Mouse (Mus musculus) spleen, adult 2 months (tissue): ENCODE results near the gene Tvp23b. TPM values are rescaled to one million over a fixed set of nuclear protein-coding genes. Genes with fewer than 3 reads are reported as not detected.
A peak's percentile ranks its signal among the peaks of the same experiment; 100 is the strongest.

Source experiments
- DNase-seq, 2 experiments: peaks; one replicate each; pipeline versions ENCODE4 v3.0.0 to v3.0.0-alpha.2; 2012 to 2021; ENCODE audit warnings: low spot score in 2 of 2, low read depth in 1 of 2
- H3K27ac ChIP-seq: fragments of 200-500 bp; 2 replicates; pipeline ENCODE4 v1.5.1; 2012; ENCODE audit warnings: low read length, inconsistent platforms; ENCODE audit not compliant: insufficient read depth
- H3K27me3 ChIP-seq: fragments of 200-500 bp; 2 replicates; pipeline ENCODE4 v1.6.1; 2012; ENCODE audit warnings: mild to moderate bottlenecking, moderate library complexity, low read length, inconsistent platforms; ENCODE audit not compliant: control insufficient read depth, insufficient read depth
- H3K36me3 ChIP-seq: fragments of 200-500 bp; 2 replicates; pipeline ENCODE4 v1.6.1; 2012; ENCODE audit warnings: mild to moderate bottlenecking, low read length, inconsistent platforms; ENCODE audit not compliant: control insufficient read depth, insufficient read depth
- H3K4me1 ChIP-seq: fragments of 200-500 bp; 2 replicates; pipeline ENCODE4 v1.6.1; 2011; ENCODE audit warnings: inconsistent platforms; ENCODE audit not compliant: control insufficient read depth, insufficient read depth, insufficient read length
- H3K4me3 ChIP-seq: fragments of 200-500 bp; 2 replicates; pipeline ENCODE4 v1.5.1; 2011; ENCODE audit warnings: mild to moderate bottlenecking, inconsistent platforms; ENCODE audit not compliant: insufficient read depth, insufficient read length; ENCODE audit errors: extremely low read depth
- CTCF ChIP-seq: fragments of 200-500 bp; IDR thresholded peaks from 2 replicates; pipeline ENCODE4 v1.5.1; 2011; ENCODE audit warnings: mild to moderate bottlenecking, inconsistent platforms; ENCODE audit not compliant: insufficient read depth, insufficient read length, insufficient replicate concordance; ENCODE audit errors: extremely low read depth
- POLR2A ChIP-seq: fragments of 200-500 bp; IDR thresholded peaks from 2 replicates; pipeline ENCODE4 v1.6.1; 2011; ENCODE audit warnings: low read depth, low read length, inconsistent platforms
- whole genome bisulfite sequencing: fragments of 180-500 bp; shearing (Covaris S2); methylation state at CpG from one replicate; pipeline ENCODE4 v1.1.7; 2018; 5-methylcytosine and 5-hydroxymethylcytosine counted together
- polyA plus RNA-seq: library from polyadenylated mRNA; depleted of rRNA; stranded (reverse); fragments of >200 nt; gene quantifications from 2 replicates; pipeline ENCODE4 v1.2.3, GENCODE M21; 2012

The Tvp23b gene
- polyA plus RNA-seq, 1 experiment: 6.2 TPM

DNA sequence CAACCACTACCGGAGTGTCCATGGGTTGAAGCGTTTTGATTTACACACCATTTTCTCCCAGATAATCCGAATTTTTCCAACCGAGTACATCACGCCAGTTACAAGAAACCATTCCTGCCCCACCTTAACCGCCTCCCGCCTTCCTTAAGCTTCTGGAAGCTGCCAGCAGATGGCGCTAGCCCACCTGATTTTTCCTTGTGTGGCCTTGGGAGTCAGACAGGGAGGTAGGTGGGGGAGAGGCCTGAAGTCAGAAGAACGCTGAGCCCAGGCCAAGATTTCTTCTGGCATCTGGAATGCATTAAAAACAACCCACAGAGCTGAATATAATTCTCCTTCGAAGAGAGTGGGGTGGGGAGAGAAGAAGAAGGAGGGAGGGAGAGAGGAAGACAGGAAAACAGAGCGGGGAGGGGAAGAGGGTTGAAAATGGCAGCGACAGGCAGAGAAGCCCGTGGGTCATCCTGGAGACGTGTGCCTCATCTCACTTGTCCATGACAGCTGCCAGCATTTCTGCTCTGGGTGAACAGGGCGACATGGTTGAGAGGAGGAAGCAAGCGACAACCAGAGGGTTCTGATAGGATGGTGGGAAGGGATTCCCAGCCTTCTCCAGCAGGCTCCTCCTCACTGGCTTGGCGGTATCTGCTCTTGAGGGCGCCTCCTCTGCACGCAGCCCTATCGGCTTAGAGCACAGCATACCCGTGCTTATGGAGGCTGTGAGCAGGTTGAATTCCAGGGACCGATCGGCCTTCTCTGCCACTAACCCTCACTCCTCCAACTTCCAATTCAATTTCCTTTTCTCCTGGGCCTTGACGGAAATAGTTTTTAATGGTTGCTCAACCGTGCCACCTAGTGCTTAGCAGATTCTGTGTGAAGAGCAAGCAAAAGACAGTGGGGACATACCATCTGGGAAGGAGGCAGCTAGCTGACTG is 42.1 kb downstream of the Tvp23b start:
- H3K27ac ChIP-seq: peak overlapping the region; percentile 20; the same call in 1 of the 2 replicates
- no peaks in the 10 kb centered on the region for H3K27me3 ChIP-seq
- 39% methylated on average over 25 of the region's 25 CpGs for WGBS
- TF ChIP-seq CTCF (peak; percentile 63; the same call in 1 of the 2 replicates), POLR2A (no peak)
- H3K4me3 ChIP-seq: no peak overlapping the region
- H3K4me1 ChIP-seq: peaks cover under 1% of the 10 kb centered on the region; the same call in 1 of the 2 replicates
- no peaks in the 10 kb centered on the region for H3K36me3 ChIP-seq
- peak in 1 of 2 experiments; percentile 50 for DNase-seq

DNA sequence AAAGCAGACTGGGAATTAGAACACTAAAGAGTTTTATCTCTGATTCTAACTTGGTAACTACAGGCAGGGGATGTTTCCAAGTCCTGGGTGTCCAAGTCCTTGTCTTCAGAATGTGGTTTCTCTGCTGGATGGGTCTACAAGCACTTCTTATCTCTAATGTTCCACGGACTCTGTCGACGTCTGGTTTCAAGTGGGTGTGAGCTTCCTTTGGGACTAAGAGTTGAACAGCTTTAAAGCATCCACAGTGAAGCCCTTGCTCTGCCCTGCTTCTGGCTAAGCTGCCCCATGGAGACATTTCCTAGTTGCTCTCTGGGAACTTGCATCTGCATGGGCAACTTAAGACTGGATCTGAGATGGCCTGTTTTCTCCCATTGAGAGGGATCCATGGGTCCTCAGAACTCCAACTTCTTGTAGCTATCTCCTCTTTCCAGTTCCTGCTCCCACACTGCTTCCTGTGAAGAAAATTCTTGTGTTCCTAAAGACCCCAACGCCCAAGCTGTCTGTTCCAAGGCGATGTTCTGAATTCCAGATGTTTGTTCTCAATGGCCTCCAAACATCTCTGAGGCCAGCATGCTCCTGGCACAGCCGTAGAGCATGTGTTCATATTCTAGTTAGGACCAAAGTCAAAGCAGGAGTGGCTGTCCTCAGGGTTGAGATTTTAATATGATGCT is 45.0 kb downstream of the Tvp23b start:
- Histone ChIP-seq H3K4me1 (no peaks in the 10 kb centered on the region; the same call in 1 of the 2 replicates), H3K27ac (no peak overlapping the region), H3K4me3 (no peak overlapping the region), H3K36me3 (no peaks in the 10 kb centered on the region), H3K27me3 (no peaks in the 10 kb centered on the region)
- DNase-seq: no peak
- WGBS: 66% methylated on average over 6 of the region's 6 CpGs
- TF ChIP-seq CTCF (no peak), POLR2A (no peak)

DNA sequence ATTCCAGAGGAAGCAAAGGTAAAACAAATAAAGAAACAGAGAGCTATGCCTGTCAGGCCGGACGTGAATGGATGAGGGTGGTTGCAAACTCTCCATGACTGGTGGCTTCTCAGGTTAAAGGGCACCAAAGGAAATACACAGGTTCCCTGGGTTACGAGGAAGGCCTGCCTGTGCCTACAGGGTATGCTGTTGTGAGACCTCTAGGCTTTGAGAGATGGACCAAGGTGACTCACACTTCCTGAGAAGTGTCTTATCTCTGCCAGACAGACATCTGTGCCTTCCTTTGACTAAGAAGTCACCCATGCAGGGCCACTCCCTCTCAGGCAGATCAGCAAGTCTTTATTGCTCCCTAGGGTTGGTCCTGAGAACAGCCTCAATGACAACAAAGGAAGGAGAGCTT is 50.5 kb downstream of the Tvp23b start:
- TF ChIP-seq CTCF (no peak), POLR2A (no peak)
- no peaks in the 10 kb centered on the region for H3K36me3 ChIP-seq
- H3K27ac ChIP-seq: no peak overlapping the region
- DNase-seq: no peak
- 39% methylated on average over 3 of the region's 3 CpGs for WGBS
- no peaks in the 10 kb centered on the region for H3K4me1 ChIP-seq
- no peak overlapping the region for H3K4me3 ChIP-seq
- H3K27me3 ChIP-seq: no peaks in the 10 kb centered on the region

DNA sequence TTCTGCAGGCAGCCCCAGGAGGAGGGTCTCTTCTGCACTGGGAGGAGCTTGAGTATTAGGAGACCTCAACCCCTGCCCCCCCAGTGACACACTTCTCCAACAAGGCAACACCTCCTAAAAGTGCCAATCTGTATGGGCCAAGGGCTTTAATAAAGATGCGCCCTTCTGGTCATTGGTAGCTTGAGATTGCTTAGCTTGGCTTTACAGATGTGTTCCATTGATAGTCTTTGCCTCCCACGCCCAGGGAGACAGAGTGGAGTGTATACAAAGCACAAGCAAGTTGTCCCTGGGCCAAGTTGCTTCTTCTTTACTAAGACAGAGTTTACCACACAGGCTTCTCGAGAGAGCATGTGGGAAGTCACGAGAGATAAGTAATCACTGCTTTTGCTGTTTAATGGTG is 51.3 kb downstream of the Tvp23b start:
- H3K27ac ChIP-seq: no peak overlapping the region
- DNase-seq: no peak
- 63% methylated on average over 4 of the region's 4 CpGs for WGBS
- H3K4me3 ChIP-seq: no peak overlapping the region
- no peaks in the 10 kb centered on the region for H3K36me3 ChIP-seq
- TF ChIP-seq CTCF (no peak), POLR2A (no peak)
- H3K4me1 ChIP-seq: no peaks in the 10 kb centered on the region
- no peaks in the 10 kb centered on the region for H3K27me3 ChIP-seq

DNA sequence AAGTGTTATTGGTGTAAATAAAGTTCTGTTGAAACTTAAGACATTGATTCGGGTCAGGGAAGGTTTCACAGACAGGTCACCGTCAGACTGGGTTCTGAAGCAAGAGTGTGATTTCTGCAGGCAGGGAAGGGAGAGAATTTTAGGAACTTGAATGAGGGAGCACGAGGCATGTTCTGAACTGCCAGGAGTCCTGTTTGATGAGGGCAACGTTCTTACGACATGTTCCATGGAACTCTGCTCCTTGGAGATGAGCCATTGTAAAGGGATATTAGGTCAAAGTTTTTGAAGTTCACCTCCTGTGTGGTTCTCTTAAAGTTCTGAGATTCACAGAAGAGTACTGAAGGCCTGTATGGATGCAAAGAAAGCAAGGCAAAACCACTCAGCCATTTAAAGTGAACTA is 51.9 kb downstream of the Tvp23b start:
- H3K4me3 ChIP-seq: no peak overlapping the region
- TF ChIP-seq CTCF: no peak
- TF ChIP-seq POLR2A: no peak

DNA sequence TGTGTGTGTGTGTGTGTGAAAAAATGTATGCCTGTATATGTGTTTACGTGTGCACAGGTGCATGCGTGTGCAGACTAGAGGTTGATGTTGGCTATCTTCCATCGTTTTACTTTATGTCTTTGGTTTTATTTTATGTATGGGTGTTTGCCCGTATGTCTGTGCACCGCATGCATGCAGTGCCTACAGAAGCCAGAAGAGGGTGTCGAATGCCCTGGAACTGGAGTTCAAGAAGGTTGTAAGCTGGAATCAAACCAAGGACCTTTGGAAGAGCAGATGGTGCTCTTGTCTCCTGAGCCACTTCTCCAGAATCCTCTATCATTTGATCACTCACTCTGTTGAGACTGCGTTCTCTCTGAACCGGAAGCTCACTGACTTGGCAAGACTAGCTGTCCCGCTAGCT is 53.8 kb downstream of the Tvp23b start:
- no peak for TF ChIP-seq CTCF
- no peak for TF ChIP-seq POLR2A

More for the DNA sequence above, 51.9 kb downstream of the Tvp23b start:
- WGBS: 78% methylated on average over 5 of the region's 5 CpGs
- Histone ChIP-seq H3K27me3 (no peaks in the 10 kb centered on the region), H3K36me3 (no peaks in the 10 kb centered on the region), H3K4me1 (no peaks in the 10 kb centered on the region), H3K27ac (no peak overlapping the region)
- no peak for DNase-seq

More for the DNA sequence above, 53.8 kb downstream of the Tvp23b start:
- no peak overlapping the region for H3K4me3 ChIP-seq
- WGBS: 83% methylated on average over 9 of the region's 9 CpGs
- no peak overlapping the region for H3K27ac ChIP-seq
- no peak for DNase-seq
- no peaks in the 10 kb centered on the region for H3K27me3 ChIP-seq
- no peaks in the 10 kb centered on the region for H3K4me1 ChIP-seq
- H3K36me3 ChIP-seq: no peaks in the 10 kb centered on the region
